Mouse (Mus musculus) right cerebral cortex, postnatal 10 days (tissue): ENCODE measurements at regions not wholly inside any gene's neighbourhood (a gene's known extent, or its start where the extent isn't known, plus 50 kb on each side); places are given as distances from the start of the nearest gene placed in this dataset.

Experiments used
- DNase-seq, 2 experiments: peaks; one replicate each; pipeline ENCODE4 v3.0.0; 2021; ENCODE audit warnings: low spot score in 2 of 2

DNA sequence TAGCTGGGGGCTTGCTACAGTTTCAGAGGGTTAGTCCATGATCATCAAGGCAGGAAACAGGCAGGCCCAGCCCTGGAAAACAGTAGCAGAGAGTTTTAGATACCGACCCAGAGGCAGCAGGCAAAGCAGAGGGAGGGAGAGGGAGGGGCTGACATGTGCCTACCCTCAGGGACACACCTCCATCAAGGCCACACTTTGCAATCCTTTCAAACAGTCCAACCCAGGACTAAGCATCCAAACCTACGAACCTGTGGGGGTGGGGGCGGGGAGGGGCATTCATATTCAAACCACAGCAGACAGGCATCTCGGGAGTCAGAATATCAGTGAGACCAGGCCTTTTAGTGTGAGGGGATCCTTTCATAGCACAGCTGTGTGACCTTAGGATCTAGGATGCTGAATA, 103.2 kb downstream of the Fam168b start:
- no peak for DNase-seq

GRCm38 (mm10) chr1:34740891-34741290, 102.0 kb downstream of the Fam168b start:
- peak in 1 of 2 experiments; percentile 15 for DNase-seq

DNA sequence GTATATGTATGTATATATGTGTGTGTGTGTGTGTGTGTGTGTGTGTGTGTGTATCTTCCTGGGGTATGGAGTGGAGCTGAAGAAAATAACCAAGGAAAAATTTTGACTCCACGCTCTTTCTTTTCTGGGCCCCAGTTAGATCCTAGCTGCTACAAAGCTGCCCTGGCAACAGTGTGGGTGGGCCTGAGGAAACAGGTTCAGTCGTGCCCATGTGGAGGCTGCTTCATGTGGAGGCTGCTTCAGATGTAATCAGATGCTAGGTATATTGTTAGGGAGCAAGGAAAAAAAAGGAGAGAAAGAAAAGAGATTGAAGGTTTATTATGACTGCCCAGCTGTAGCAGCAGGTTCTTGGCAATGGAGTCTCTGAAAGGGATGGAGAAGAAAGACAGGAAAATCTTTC, 100.6 kb downstream of the Fam168b start:
- DNase-seq = peak in 1 of 2 experiments; percentile 29

GRCm38 (mm10) chr1:34745881-34746280, 97.0 kb downstream of the Fam168b start:
- DNase-seq = peak in 1 of 2 experiments; percentile 21

- DNase-seq = peak in 1 of 2 experiments; percentile 49
These were observed 93.5 kb downstream of the Fam168b start for GRCm38 (mm10) chr1:34749161-34750040.

GRCm38 (mm10) chr1:34750061-34751054, 92.5 kb downstream of the Fam168b start:
- peak in 1 of 2 experiments; percentile 53 for DNase-seq

- DNase-seq = peak in 1 of 2 experiments; percentile 26
These were observed 91.7 kb downstream of the Fam168b start for GRCm38 (mm10) chr1:34751128-34751527.

DNA sequence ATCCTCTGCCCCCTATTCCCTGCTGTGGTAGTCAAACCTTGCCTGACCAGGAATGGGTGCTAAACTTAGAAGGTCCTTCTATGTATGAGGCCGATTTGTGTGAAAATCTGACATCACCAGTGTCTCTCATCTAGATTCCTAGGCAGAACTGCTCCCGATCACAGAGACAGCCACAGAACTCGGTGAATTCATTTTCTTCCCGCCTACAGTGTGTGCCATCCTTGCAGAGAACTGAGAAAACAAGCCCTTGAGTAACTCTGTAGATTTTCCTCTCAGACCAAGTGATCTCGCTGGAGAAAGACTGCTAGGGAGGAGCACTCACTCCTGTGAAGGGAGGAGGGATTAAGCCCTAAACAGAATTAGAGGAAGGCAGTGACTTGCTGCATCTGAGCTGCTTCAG, 89.3 kb downstream of the Fam168b start:
- DNase-seq = peak in 1 of 2 experiments; percentile 50

DNA sequence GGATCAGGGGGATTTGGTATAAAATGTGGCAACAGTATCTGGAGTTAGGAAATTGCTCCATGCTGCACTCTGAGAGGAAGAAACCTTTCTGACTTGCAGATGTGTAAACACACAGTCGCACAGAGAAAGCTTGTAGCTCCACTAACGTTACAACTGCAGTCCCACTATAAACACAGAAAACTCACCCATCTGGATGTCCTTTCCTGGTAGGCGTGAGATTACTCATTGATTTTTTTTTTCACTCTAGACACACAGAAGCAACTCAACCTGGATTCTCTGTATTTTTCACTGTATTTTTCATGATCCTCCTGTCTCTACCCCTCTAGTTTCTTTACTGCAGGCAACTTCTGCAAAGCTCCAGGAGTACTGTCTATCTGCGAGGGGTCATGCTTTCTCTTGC, 82.3 kb downstream of the Fam168b start:
- DNase-seq = no peak

- DNase-seq = no peak
These were observed 81.4 kb downstream of the Fam168b start for GRCm38 (mm10) chr1:34761436-34761835.

DNA sequence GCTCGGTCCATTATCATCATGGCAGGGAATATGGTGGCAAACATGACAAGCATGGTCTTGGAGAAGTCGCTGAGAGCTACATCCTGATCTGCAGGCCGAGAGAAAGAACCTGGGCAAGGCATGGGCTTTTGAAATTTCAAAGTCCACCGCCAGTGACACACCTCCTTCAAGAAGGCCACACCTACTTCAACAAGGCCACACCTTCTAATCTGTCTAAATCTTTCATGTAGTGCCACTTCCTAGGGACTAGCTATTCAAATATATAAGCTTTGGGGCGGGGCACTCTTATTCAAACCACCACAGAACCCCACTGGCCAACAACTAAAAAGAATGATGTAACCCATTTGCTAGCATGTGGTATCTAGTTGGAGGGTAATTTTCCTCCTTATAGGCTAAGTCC, 81.0 kb downstream of the Fam168b start:
- DNase-seq = no peak
